Mouse (Mus musculus): ENCODE data around the gene Uqcrh.

Uqcrh gene

DNA sequence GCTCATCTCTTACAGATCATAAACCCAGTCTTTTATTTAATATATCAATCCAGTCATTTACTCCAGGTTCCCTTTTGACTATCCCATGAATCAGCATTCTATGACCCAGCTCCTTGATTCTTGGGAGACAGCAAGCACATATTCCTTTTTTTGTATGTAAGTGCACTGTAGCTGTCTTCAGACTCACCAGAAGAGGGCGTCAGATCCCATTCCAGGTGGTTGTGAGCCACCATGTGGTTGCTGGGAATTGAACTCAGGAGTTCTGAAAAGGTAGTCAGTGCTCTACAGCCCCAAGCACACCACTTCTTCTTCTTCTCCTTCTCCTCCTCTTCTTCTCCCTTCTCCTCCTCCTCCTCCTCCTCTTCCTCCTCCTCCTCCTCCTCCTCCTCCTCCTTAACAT is 17.3 kb downstream of the Uqcrh start:
- no peak for DNase-seq (ENCODE audit: low read depth, low spot score)

DNA sequence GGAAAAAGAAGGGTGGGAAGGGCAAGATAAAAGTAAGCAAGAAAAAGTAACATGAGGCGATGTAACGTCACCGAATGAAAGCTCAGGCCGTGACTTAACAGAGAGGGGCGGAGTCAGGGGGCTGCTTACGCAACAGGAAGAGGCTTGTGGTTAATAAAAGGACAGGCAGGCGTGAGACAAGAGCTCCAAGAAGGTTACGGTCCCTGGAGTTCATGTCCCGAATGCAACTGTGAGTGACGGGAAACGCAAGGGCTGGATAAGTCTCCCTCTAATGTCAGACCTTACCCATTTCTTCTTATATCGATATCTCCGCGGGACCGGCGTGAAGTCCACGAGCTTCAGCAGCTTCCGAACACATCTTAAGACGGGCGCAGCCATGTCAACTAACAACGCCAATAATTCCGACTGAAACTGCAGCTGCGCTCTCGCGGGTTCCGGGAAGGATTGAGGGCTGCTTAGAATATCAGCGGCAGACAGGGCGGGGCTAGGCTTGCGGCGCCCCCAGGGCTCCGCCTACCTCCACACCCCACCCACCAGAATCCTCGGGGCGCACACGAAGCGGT is 21.4 kb downstream of the Uqcrh start, which contains the start of gene Nsun4:
Nsun4 (minus strand) TSS at position 478 of the 563 bp plus-strand sequence.
- DNase-seq (ENCODE audit: low read depth, low spot score): peak; percentile 79

DNA sequence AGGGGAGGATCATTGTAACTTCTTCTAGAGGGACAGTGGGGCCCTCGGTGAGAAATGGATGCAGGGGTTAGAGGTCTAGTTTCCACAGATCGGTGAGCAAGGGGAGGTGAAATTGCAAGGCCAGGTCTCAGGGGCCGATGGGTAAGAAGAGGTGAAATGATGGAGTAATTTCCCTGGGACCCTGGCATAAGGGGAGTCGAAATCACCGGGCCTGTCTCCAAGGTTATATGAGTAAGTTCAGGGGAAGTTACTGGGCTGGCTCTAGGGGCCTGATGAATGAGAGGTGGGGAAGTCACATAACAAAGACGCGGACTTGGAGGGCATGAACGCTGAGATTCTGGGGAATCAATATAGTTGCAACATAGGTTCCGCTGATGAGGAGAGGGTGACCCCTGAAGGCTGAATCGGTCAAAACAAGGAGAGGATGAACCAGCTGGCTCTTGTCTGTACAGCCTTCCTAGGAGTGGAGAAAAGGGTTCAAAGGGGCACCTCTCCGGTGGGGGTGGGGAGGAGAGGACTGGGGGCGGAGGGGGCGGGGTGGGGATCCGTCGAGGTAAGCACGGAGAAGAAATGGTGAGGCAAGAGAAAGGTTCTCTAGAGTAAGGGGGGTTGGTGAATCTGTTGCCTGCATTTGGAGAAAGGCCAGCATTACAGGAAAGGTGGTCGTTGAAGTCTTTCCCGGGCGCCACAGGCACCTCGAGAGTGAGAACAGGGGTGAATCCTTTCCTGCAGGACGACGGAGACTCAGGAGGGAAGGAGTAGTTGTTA is 22.2 kb downstream of the Uqcrh start:
- no peak for DNase-seq (ENCODE audit: low read depth, low spot score)

DNA sequence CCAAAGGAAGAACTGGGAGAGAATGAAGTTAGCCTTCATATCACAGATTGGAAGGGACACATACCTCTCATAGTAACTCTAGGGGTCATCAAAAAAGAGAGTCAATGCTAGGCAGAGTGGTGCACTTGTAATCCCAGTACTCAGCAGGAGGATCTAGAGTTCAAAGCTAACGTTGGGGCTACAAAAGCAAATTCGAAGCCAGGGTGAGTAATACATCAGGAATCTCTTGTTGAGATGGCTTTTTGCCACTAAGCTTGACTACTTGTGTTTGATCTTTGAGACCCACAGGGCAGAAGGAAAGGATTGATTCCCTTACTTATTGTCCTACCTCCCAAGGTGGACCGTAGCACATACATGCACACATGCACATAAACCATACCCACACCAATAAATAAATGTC is 25.7 kb downstream of the Uqcrh start:
- DNase-seq (ENCODE audit: low read depth, low spot score): no peak

DNA sequence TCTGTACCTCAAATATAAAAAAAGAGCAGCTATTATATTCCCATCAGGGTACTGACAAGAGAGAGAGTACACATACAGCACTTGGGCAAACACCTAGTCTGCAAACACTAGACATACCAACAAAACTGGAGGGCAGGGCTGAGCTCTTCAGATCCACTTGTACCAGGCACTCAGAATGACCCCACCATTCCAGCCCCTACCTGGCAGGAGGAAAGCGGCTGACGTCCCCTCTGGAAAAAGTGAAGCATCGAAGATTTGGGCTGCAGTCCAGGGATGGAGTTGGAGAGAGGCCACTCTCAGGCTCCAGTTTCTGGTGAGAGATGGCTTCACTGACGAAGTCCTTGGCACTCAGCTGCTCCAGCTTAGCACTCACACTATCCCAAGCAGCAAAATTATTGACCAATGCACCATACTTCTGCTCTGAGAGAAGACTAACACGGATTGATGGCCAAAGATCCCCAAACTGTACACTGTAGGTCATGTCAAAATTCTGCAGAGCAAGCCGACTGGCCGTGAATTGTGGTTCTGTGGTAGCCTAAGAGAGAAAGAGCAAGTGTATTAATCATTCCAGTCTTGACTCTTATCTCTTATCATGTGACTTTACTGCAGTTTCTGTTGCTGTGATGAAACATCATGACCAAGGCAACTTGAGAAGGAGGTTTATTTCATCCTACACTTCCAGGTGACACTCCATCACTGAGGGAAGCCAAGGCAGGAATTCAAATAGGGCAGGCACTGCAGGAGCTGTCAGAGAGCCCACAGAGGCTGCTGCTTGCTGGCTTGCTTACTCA is 26.5 kb downstream of the Uqcrh start:
- DNase-seq (ENCODE audit: low read depth, low spot score): no peak

DNA sequence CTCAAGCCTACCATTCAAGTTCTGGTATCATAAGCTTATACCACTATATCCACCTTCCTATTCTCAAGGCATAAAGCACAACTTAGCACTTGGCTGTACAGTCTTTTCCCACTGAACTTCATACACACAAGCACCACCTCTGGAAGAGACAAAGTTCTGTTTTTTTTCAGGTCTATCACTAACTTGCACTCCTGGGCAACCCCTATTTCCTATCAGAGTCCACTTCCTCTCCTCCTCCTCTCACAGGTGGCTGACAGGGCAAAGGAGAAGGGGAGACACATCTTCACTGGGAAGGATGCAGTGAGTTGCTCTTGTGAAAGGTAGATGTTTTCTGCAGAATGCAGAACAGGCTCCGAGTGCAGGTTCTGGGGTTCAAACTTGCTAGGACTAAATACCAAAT is 27.2 kb downstream of the Uqcrh start:
- DNase-seq (ENCODE audit: low read depth, low spot score): no peak

DNA sequence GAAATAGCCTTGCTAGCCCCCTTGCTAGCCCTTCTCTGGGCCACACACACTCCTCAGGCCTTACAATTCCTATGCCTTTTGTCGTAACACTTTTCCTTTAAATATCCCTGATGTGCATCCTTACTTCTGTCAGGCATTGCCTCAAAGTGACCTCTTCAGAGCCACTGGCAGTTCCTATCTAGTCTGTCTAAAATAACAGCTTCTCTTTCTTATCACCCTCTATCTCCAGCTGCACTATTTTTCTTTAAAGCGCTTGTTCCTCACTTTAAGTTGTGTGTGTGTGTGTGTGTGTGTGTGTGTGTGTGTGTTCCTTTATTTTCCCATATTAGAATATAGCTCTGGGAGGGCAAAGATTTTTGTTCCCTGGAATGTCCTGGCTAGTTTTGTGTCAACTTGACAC is 28.3 kb downstream of the Uqcrh start:
- DNase-seq (ENCODE audit: low read depth, low spot score): no peak

DNA sequence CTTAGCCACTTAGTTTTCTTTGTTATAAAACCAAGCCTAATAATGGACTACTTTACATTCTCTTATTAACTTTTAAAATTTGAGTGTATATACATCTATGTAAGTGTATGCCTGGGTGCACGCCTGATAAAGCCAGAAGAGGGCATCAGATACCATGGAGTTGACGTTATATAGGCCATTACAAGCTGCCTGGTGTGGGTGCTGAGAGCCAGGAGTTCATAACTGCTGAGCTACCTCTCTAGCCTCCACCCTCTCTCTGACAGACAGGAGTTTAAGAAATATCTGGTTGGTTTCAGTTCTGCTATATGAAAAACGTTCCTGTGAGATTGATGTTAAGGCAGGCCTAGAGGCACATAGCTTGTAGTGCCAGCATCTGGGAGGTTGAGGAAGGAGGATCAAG is 32.7 kb downstream of the Uqcrh start:
- no peak for DNase-seq (ENCODE audit: low read depth, low spot score)

DNA sequence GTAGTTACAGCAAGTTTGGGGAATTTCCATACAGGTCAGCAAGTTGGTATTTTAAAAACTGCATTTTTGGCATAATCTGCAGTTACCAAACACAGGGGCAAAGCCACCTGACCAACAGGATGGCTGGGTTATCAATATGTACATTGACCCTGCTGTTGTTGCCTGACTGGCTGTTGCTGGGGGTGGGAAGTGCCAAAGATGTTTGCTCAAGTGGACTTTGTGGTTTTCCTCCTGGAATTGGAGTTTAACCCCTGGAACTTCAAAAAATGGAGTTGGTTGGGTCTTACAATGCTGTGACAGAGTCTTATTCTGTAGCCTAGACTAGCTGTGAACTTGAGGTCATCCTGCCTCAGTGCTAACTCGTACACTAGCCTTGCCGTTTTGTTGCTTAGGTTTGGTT is 34.4 kb downstream of the Uqcrh start:
- no peak for DNase-seq (ENCODE audit: low read depth, low spot score)

DNA sequence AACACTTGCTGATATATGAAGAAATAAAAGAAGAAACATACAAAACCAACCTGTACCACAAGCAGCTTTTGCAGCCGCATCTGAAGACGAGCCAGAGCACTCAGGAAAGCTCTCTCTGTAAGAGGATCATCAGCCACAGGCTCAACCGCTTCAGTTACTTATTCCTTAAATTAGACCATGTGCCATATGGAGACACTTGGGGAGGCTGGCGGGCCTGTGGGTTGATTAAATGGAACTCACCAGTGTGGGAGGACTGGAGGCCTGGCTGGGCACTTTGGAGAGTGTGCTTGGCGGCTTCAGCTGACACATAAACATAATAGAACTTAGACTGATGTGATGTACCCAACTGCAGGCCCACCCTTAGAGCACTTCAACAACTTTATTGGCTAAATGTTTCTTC is 41.5 kb downstream of the Uqcrh start:
- no peak for DNase-seq (ENCODE audit: low read depth, low spot score)

DNA sequence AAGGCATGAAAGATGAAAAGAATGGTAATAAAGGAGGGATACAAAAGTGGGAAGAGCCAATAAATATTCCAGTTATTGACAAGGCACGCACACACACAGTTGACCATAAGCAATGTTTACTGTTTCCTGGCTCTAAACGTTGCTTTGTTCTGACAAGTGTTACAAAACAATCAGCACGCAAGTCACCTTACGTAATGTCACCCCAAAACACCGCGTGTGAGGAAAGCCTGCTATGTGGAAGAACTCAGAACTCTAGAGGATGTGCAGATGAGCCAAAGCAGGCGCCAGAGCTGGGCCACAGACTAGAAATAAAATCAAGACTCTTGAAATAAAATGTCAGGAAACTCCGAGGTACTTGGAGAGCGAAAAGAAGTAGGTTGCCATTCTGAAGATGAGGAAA is 42.0 kb downstream of the Uqcrh start:
- no peak for DNase-seq (ENCODE audit: low read depth, low spot score)

DNA sequence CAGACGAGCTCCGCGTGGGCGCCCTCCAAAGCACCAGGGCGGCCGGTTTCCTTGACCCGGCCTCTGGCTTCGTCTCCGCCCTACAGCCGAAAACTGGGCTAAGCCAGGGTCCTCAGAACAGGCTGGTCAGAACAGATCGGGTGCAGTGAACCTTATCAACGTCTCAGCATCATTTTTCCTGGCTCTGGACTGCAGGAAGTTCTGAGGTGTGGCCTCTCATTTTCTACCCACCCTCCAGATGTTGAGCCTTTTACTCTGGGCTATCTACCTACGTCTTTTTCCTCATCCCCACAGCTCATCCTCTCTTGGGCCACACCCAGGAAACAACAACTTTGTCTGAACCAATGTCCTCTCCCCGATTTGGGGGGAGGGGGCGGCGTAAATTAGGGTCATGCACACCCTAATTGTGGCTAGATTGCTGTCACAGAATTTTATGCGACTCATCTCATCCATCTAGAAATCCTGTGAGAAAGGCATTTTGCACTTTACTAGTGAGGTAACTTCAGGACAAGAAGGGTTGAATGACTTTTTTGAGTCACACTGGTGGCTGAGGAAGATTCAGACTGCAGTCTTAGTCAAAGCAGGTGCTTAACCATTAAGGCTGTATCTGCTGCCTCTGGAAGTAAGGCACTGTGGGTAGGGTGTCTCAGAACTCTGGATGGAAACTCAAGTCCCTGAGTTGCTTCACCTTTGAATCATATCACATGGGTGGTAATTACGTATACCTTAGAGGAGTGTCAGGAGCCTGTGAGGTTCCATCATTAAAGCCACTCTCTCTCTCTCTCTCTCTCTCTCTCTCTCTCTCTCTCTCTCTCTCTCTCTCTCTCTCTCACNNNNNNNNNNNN is 56.7 kb downstream of the Uqcrh start, which contains the start of gene Faah:
Faah (minus strand) TSS at position 25 of the 845 bp plus-strand sequence.
- no peak for DNase-seq (ENCODE audit: low read depth, low spot score)

DNA sequence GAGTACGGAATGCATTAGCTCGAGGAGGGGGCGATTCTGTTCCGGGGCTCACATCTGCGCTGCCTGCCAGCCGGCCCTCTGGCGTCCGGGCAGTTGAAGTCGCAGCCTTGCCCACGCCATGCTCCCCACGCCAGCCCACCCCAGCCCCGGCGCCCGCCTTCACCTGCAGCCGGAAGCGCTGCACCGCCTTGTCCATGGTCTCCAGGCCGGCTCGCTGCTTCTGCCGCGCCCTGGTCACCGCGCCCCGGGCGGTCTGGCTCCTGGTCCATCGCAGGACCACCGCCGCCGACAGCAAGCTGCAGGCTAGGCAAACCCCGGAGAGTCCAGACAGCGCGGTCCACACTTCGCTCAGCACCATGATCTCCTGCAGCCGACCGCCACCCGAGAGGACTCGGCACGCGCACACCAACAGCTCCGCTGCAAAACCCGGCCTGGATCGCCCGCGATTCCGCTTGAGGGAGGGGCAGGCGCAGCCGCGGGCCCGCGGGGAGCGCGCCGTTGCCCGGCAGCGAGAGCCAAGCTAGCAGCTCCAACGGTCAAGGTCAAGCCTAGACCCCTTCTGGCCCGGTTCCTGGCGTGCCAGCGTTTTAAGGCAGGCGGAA is 57.5 kb downstream of the Uqcrh start:
- no peak for DNase-seq (ENCODE audit: low read depth, low spot score)

Measured in c-Kit-negative CD71-positive TER-119-positive erythroid progenitor cells, embryonic 14.5 days (primary cell).